Mouse (Mus musculus): ENCODE data around the gene Gadd45g. TPM values are rescaled to one million over a fixed set of nuclear protein-coding genes. Genes with fewer than 3 reads are reported as not detected.
"Not testable (repeated sequence)": the region's sequence is repeated elsewhere in the genome, so short reads cannot be mapped to it uniquely, and the experiment has no call there.

Gene Gadd45g
- total RNA-seq, 2 experiments from 2014 or later = 11.6 to 13.3 TPM

DNA sequence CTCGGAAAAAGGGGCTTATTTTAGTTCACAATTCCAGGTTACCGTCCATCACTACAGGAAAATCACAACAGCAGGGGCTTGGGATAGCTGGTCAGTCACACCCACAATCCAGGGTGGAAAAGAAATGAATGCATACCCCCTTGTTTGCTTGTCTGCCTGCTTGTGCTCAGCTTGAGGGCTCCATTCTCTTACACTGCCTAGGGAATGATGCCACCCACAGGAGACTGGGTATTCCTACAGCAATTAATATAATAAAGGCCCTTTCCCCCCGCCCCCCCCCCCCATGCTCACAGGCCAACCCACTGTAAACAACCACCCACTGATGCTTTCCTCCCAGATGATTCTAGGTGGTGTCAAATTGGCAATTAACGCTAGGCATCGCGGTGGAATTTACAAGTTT, 14.0 kb upstream of the Gadd45g start:
- no peak for DNase-seq (ENCODE audit: low spot score in 2 of 2)

DNA sequence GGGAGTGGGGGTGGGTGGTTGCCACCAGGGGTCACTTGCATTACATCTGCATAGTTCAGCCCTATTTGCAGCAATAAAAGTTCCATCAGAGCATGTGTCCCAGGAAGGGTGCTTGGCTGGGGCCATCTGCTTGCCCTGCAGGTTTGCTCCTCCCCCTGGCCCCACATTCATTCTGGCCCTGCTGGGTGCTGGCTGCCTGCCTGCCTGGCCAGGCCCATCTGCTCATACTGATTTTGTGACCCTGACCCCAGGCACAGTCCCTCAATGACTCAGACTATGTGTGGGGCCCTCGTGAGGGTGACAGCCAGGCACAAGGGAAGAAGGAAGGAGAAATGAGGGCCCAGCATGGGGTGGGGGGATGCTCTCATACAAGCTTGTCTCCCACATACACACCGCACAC, 12.9 kb upstream of the Gadd45g start:
- DNase-seq (ENCODE audit: low spot score in 2 of 2) = no peak

DNA sequence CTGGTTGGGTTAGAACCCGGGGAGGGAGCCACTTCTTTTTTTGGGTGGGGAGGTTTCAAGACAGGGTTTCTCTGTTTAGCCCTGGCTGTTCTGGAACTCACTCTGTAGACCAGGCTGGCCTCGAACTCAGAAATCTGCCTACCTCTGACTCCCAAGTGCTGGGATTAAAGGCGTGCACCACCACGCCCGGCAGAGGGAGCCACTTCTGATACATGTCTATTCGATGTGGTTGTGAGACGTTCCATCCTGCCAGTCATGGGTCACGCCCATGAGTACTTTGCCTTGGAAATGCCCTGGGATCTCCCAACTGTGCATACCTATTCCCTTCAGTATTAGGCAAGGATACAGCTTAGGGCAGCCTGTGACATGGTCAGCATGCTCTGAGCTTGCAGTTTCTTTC, 12.5 kb upstream of the Gadd45g start:
- not testable (repeated sequence) for DNase-seq (ENCODE audit: low spot score in 2 of 2)

DNA sequence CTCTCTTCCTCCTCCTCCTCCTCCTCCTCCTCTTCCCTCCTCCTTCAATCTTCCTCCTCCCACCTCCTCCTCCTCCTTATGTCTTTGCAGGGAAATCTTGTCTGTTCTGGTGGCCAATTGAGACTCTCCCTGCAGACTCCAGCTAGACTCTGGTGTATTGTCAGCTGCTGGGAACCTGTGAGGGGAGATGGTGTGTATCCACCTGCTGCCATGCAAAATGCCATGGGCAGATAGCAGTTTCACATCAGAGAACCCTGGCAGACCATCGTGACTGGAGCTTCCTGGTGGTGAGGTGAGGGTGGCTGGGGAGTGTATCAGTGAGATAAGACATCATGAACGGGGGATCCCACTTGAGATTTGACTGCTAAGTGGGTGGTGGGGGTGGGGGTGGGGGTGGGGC, 12.0 kb upstream of the Gadd45g start:
- DNase-seq (ENCODE audit: low spot score in 2 of 2) = no peak

DNA sequence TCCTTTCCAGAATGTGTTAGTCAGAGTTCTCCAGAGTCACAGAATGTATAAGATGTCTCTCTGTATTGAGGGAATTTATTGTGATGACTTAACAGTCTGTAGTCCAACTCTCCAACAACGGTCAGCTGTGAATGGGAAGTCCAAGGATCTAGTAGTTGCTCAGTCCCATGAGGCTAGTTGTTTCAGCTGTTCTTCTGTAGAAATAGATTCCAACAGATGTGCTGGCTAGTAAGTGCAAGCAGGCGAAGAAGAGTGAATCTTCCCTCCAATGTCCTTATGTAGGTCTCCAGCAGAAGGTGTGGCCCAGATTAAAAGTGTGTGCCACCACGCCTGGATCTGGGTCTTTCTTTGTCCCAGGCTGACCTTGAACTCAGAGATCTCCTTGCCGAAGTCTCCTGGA, 11.3 kb upstream of the Gadd45g start:
- DNase-seq (ENCODE audit: low spot score in 2 of 2) = not testable (repeated sequence)

DNA sequence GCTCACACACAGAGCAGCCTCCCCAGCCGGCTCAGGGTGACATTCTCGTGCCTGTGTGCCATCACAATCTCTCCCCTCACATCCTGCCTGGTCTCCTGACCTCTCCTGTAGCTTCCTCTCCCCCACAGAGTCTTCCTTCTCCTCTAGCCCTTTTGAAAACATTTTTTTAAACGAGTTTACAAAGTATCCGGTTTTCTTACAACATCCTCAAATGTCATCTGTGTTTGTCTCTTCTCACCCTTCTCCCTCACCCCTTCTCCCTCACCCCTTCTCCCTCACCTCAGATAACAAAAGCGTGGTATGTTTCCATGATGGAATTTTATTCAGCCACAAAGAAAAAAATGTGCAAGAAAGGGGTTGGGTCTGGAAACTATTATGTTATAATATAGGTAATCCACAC, 9.1 kb upstream of the Gadd45g start:
- no peak for DNase-seq (ENCODE audit: low spot score in 2 of 2)

DNA sequence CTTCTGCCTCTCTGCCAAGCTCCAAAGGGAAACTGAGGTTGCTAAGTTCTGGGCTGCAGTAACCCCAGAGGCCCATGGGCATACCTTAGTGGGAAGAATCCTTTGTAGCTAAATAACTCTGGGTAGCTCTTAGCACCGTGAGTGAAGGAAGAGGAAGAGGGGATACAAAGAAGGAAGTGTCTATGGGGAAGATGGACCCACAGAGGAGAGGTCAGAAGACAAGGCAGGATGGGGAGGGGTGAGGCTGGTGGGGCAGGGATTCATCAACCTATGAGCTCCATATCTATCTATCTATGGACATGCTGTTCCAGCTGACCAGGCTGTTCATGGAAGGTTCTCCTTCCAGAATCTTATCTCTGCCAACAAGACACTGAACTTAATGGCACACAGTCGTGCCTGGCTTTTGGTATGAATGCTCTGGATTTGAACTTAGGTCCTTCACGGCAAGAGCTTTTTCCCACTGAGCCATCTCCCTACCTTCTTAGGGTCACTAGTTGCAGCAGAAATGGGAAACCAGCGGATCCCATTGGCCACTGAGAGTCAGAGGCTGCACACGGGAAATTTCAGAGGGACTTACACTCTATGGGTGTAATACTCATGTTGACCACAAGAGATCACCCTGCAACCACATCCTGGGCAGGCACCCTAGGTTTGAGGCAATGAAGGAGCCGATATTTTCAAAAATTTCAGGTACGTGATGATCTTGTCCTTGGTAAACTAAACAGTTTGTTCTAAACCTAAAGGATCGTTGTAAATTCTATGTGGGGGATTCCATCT, 7.0 kb upstream of the Gadd45g start:
- peak in 1 of 2 experiments; percentile 33 for DNase-seq (ENCODE audit: low spot score in 2 of 2)

DNA sequence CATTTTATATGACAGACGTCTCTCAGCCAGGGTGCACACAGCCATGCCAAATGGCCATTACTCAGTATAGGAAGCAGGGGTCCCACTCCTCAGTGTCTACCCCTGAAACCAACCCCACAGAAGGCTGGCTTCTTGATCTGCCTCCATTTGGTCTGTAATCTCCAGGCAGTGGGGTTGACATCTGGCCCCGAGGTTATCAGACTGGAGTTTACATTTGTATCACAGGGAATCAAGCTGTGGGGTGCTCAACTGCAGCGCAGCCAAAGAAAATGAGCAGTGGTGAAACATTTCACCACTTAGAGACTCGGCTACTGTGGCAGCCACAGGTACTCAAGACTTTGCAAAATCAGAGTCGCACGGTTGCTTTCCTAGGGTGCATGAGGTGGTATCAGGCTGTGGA, 5.8 kb upstream of the Gadd45g start:
- no peak for DNase-seq (ENCODE audit: low spot score in 2 of 2)

DNA sequence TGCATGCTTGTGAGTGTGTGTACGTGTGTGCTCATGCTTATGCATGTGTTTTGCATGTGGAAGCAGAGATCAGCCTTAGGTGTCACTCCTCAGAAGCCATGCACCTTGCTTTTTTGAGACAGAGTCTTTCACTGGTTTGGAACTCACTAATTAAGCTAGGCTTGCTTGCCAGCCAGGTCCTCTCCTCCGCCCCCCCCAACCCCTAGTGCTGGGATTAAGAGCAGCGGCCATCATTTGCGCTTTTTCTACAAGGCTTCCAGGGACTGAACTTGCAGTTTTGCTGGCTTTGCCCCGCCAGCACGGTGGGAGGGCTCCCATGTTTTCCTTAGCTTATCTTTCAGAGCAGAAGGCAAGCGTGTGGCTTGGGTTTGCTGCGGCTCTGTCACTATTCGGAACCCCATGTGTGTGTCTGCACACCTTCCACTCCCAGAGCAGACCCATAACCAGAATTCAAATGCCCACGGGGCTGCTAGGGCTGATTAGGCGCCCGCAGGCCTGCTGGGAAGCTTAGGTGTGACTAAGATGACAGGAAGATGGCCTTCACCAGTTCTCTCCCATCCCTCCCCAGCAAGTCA, 4.8 kb upstream of the Gadd45g start:
- no peak for DNase-seq (ENCODE audit: low spot score in 2 of 2)

DNA sequence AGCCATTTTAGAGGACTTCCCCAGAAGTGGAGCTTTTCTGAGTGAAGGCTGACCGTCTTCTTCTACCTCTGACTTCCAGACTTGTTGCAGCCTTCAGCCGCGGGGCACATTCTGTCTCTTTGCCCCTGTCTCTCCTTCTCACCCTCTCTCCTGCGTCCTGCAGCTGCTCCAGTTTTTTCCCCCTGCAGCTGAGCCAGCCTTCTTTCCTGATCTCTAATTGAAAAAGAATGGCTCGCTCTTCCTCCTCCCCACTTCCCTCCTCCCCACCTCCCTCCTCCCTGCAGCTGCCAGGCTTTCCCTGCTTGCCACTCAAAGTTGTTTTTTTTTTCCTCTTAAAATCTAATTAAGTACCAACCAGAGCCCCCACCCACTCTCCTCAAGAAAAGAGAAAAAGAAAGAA, 4.3 kb upstream of the Gadd45g start:
- no peak for DNase-seq (ENCODE audit: low spot score in 2 of 2)

DNA sequence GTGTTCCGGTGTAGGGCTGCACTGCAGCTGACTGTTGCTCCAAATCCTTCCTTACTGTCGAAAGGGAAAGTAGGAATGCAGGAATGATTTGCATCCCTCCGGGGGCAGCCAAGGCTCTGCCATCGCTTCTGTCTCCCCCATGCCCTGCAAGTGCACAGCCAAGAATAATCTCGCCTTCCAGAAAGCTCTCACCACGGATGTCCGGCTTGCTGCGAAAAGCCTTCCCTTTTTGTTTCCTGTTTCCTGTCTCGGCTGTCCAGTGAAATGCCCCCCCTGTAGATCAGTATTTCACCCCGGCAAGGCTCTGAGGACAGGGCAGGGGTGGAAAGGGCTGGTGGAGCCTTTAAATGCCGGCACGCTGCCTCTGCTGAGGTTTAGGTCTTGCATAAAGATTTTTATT, 3.7 kb upstream of the Gadd45g start:
- no peak for DNase-seq (ENCODE audit: low spot score in 2 of 2)

DNA sequence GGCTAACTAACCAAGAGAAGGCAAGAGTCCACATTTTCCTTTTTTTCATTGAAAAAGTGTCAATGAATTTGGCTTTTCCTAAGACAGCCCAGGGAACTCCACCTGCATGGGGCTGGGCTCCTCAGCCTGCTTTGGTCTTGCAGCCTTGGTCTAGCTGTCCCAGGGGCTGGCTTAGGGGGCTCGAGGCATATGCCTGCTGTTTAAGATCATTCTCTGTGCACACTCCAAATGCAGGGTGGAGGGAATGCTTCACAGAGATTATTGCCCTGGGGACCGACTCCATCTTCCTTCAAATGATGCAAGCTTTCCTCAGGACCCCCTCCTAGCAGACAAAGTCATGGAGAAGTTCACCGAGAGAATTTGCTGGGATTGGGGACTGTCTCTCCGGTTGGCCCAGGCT, 3.2 kb upstream of the Gadd45g start:
- no peak for DNase-seq (ENCODE audit: low spot score in 2 of 2)

DNA sequence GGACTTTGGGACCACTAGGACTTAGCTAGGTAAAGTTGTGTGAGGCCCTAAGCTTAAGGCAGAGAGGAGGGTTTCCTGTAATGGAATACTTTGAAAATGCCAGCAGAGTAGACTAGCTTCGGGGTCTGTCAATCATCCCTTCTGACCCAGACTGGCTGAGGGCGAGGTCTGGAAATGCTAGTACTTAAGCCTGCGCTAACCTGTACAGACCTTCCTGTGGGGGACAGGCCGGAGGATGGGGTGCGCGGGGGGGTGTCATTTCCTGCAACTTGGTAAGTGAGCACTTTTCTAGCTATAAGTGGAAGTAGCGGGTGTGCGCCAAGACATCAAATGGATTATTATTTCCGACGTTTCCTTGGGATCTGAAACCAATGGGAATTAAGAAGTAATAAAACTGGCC, 2.4 kb upstream of the Gadd45g start:
- no peak for DNase-seq (ENCODE audit: low spot score in 2 of 2)

DNA sequence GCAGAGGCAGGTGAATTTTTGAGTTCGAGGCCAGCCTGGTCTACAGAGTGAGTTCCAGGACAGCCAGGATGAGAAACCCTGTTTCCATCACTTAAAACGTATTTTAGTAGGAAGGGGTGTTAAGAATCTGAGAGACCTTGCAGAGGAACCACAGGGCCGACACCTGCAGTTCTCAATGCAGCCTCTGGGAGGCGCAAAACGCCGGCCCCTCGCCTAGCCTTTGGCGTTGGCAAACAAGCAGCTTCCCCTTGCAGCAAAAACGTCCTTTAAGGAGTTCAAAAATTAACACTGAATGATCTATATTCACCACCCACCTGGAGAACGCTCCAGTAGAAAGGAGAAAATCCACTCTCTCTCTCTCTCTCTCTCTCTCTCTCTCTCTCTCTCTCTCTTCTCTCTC, 1.8 kb upstream of the Gadd45g start:
- peak; percentile 73 to 75 for DNase-seq (ENCODE audit: low spot score in 2 of 2)

DNA sequence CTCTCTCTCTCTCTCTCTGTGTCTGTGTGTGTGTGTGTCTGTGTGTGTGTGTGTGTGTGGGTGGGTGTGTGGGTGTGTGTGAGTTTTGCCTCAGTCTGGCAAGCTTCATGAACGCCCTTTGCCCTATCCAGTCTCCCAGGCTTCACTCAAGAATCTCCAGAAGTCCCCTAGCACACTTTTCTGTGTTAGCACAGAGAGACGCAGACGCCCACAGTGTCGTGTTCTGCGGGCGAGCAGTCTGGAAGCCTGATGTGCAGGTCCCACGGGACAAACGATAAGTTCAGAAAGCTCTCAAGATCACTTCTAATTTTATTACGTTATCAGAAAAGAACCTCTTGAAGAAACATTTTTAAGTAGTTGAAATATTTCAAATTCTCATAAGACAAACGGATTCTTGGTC, 1.4 kb upstream of the Gadd45g start:
- DNase-seq (ENCODE audit: low spot score in 2 of 2) = peak in 1 of 2 experiments; percentile 35

DNA sequence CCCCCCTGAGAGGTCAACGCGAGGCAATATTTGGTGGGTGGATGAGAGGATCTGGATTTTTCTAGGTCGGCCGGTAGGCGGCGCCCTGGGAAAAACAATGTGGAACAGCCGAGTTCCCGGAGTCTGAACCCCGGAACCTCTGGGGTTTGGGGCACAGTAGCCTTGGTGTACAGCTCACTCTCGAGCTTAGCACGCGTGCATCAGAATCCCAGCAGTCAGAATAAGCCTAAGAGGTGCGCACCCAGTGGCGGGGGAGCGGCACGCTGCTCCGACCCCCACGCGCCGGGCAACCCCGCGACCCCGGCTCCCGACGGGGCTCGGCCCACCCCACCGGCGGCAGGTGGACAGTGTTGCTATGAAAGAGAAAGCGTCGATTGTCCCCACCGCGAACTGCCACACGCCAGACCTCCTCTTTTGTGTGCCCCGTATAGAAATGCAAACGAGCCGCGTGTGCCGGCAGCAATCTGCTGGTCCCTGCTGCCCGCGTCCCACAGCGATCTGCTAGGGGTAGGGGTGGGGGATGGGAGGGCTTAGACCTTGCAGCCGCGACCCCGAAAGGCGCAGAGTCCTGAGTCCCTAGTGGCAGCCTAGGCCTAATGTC, 787 bp upstream of the Gadd45g start:
- DNase-seq (ENCODE audit: low spot score in 2 of 2) = peak; percentile 74 to 87

DNA sequence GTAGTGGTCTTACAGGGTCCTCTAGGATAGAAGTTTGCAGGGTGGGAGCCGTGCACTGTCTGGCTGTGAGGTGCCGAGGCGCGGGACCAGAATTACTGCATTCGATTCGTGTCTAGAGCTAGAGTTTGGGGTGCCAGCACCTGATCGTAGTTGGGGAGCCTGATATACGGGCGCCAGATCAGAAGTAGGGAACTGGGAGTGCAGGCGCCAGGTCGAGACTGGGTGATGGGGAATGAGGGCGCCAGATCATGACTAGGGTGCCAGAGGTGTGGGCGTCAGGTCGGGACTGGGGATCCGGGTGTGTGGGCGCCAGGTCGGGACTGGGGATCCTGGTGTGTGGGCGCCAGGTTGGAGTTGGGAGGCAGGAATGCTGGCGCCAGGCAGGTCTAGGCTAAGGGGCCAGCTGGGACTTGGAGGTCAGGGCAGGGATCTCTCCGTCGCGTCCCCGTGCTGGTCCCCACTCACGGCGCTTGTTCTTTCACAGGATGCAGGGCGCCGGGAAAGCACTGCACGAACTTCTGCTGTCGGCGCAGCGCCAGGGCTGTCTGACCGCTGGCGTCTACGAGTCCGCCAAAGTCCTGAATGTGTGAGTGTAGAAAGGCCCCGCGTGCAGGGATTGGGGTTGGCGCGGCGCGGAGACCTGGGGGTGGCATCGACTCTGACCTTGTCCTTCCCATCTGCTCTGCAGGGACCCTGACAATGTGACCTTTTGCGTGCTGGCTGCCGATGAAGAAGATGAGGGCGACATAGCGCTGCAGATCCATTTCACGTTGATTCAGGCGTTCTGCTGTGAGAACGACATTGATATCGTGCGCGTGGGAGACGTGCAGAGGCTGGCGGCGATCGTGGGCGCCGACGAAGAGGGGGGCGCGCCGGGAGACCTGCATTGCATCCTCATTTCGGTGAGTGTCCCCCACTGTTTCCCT, 653 bp downstream of the Gadd45g start:
- peak; percentile 62 to 85 for DNase-seq (ENCODE audit: low spot score in 2 of 2)

DNA sequence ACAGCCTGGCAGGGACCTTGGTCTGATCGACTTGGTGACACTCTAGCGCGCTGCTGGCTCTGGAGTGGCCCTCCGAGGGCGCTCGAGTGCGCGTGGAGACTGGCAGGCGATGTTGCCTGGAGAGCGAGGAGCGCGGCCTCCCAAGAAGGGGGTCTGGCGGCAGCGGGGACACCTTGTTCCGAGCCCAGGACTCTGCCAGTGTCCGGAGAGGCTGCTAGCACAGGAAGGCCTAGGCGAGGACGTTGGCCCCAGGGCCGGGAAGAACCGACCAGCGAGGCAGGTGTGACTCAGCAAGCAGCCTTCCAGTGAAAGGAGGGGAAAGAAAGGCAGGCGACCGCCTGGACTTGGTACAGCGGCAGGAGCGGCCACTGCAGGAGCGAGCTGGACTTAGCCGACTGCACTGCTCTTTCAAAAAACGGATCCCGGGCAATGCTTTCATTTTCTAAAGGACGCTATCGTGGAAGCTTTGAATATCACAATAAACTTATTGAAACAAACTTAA, 1.6 kb downstream of the Gadd45g start:
- DNase-seq (ENCODE audit: low spot score in 2 of 2) = peak; percentile 54 to 82

DNA sequence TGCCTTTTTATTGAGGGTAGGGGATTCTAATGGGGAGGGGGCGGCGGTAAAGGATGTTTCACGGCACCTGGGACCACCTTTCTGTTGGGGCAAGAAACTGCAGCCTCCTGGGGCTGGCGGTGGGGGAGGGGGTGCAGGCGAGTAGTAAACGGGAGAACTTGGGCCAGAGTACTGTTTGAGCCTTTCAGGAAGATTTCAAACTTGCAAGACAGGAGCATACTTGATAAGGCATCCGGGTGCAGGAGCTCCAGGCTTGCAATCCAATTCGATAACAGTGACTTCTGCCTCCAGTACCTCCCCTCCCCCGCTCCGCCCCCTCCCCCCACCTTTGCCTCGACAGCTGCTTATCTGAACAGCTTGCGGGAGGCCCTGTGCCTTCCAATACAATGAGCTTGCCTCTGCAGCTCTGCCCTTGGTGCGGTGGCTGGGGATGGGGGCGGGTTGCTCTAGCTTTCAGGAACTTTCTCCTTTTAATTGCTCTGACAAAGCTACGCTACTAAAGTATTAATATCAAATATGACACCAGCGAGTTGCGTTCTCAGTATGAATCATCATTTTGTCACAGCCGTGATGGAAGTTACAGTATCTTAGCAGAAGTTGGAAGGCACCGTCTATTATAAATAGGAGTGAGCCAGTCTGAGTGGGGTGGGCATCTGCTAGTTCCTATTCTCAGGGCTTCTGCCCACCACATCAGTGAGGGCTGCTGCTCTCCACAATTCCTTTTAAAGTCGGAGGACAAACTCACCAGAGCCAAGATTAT, 2.2 kb downstream of the Gadd45g start:
- DNase-seq (ENCODE audit: low spot score in 2 of 2) = peak in 1 of 2 experiments; percentile 42

DNA sequence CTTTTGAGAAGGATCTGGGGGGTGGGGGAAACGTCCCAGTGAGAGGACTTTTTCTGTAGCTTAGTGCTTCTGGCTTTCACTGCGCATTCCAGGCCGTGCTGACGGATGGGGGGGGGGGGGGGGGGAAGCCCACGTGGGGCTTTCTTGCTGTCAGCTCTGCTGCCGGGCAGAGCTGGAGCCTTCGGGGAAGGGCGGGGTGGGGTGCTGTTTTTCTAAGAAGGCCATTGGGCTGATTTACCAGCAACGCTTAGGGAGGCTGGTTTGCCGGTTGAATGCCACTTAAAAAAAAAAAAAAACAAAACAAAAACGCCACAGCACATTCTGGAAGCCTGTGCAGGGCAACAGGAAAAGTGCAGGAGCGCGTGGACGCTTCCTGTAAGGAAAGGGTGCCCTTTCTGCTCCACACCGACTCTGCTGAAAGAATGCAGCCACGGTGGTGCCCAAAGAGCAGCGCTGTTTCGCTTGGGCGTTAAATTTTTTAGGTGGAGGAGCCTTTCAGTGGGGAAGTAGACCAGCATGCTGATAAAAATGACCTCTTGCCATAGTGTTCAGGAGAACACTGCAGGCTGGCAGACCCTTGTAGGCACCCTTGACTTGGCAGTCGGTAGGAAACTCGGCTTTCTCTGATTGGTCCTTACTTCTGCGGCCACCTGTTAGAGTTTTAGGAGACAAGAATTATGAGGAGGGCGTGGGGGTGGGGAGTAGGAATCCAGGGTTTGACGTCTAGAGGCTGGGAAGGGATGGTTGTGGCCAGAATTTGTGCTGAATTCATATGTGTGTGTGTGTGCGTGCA, 3.0 kb downstream of the Gadd45g start:
- peak in 1 of 2 experiments; percentile 28 for DNase-seq (ENCODE audit: low spot score in 2 of 2)

All from gastrocnemius, postnatal 4 days (tissue).